7 mouse cellular contexts compared by ENCODE assay signal in genomic region chr5:112214419-112214818, GRCm38 (mm10). TPM values are rescaled to one million over a fixed set of nuclear protein-coding genes. Genes with fewer than 3 reads are reported as not detected.
DNase-seq lines count a peak whose midpoint lies in the region; ATAC-seq and TF ChIP-seq lines count a peak whose summit lies in the region.

No protein-coding gene starts in this region.

- peaks cover 10% of the 10 kb centered on the region for H3K36me3 ChIP-seq in embryonic facial prominence, embryonic 10.5 days (replicated peaks)

- DNase-seq in CD8-positive naive resting alpha-beta T cell, adult 2 months (ENCODE audit: low read depth in 2 of 2, low spot score in 2 of 2): peak; percentile 67 to 76
- no peak for DNase-seq in Patski (ENCODE audit: low read depth, low spot score)
- DNase-seq in embryonic facial prominence, embryonic 10.5 days (ENCODE audit: low spot score): peak; percentile 82
- peak; percentile 65 to 73 for DNase-seq in heart, postnatal 14 days
- peak; percentile 80 to 83 for DNase-seq in layer of hippocampus, postnatal 14 days (ENCODE audit: low spot score in 2 of 2)
- peak; percentile 67 for DNase-seq in lung, postnatal 36 days
- DNase-seq in right cerebral cortex, postnatal 25 days: peak; percentile 73

- peaks cover 5% of the 10 kb centered on the region for H3K27me3 ChIP-seq in Patski
- peaks cover 12% of the 10 kb centered on the region for H3K27me3 ChIP-seq in embryonic facial prominence, embryonic 10.5 days (replicated peaks; ENCODE audit: low read depth, poor library complexity, severe bottlenecking)

- WGBS in embryonic facial prominence, embryonic 10.5 days: 3% methylated on average over 10 of the region's 10 CpGs

- H3K4me1 ChIP-seq in embryonic facial prominence, embryonic 10.5 days: peaks cover 62% of the 10 kb centered on the region

- CTCF ChIA-PET in Patski (lab: Charles Lee): interaction anchor here (1.0 to 1.6 kb wide), 7 partner anchors 10 to 121 kb away, joined by 3 to 5 read pairs (median 3); no protein-coding TSS in a partner anchor

- peak; percentile 25 for ATAC-seq in Patski

- POLR2A ChIA-PET in Patski (lab: Charles Lee): no interaction called here

- TF ChIP-seq CTCF in Patski (IDR thresholded peaks at IDR 0.05): no peak

- peak overlapping the region; percentile 28 for H3K4me3 ChIP-seq in embryonic facial prominence, embryonic 10.5 days

- H3K27ac ChIP-seq in embryonic facial prominence, embryonic 10.5 days (replicated peaks): peak overlapping the region; percentile 68

- in situ Hi-C loops in Patski (cut with MboI; ENCODE audit: low pct_unique_long_range_greater_than_20kb): no loop called here

- no peaks in the 10 kb centered on the region for H3K9me3 ChIP-seq in embryonic facial prominence, embryonic 10.5 days

- intact Hi-C loops in heart, postnatal 14 days (cut with DNase I): no loop called here

RNA-seq across cellular contexts. Expression of gene Cryba4, which starts 37.9 kb away (rescaled TPM):
- not detected for polyA plus RNA-seq in Patski (2021)
- polyA plus RNA-seq in embryonic facial prominence, embryonic 10.5 days (2016; fragmentation: Nextera tagmentation; extraction: Ambion mirVana): 0.35 and 0.69 TPM in 2 replicates
- 1 to 10 TPM; 7.2 to 7.8 TPM for total RNA-seq in heart, postnatal 14 days (2021)
- 1 to 10 TPM; 1.1 to 1.8 TPM for total RNA-seq in layer of hippocampus, postnatal 14 days (2021)

RNA-seq across cellular contexts. Expression of gene Crybb1, which starts 41.2 kb away (rescaled TPM):
- polyA plus RNA-seq in Patski (2021): not detected
- polyA plus RNA-seq in embryonic facial prominence, embryonic 10.5 days (2016; fragmentation: Nextera tagmentation; extraction: Ambion mirVana): 0.20 and 0.80 TPM in 2 replicates
- total RNA-seq in heart, postnatal 14 days (2021): 1 to 10 TPM; 1.4 to 1.9 TPM
- total RNA-seq in layer of hippocampus, postnatal 14 days (2021): 10 to 100 TPM; 16.1 to 17.5 TPM

Comparison
In these comparisons a context has a peak if more than half of its experiments do, and no peak if none do; other contexts are left out.
1. RNA of gene Crybb1, which starts 41.2 kb away (total RNA-seq): 16.1 to 17.5 TPM in layer of hippocampus, postnatal 14 days; 1.4 to 1.9 TPM in heart, postnatal 14 days; every median in the first group is over 4 times any median in the second.